Mouse (Mus musculus): Measurements from ENCODE around the gene Gnat1. TPM values are rescaled to one million over a fixed set of nuclear protein-coding genes. Genes with fewer than 3 reads are reported as not detected.
A peak's percentile ranks its signal among the peaks of the same experiment; 100 is the strongest.

Gene Gnat1
- polyA plus RNA-seq, 1 experiment from 2014 or later, result 2.9 TPM

GRCm38 (mm10) chr9:107709697-107710483 lies 30.4 kb upstream of the Gnat1 start, which contains the start of gene Sema3f:
Gene Sema3f, minus strand, starts transcription at chr9:107710475.
- Histone ChIP-seq H3K4me2 (peak within 1 kb of the TSS; percentile 94), H3K9me3 (replicated peaks) (no peaks in the 10 kb centered on the region), H3K36me3 (no peaks in the 10 kb centered on the region), H3K27me3 (replicated peaks) (no peaks in the 10 kb centered on the region), H3K9ac (replicated peaks) (peak within 1 kb of the TSS; percentile 79), H3K27ac (replicated peaks) (peak within 1 kb of the TSS; percentile 83), H3K4me3 (replicated peaks) (peak within 1 kb of the TSS; percentile 79), H3K4me1 (peaks cover 59% of the 10 kb centered on the region)
- ATAC-seq (ENCODE audit: low FRiP score), result peak; percentile 77
- under 1% methylated on average over 61 of the region's 86 CpGs for WGBS

GRCm38 (mm10) chr9:107709096-107709696 lies 29.7 kb upstream of the Gnat1 start:
- peak; percentile 4 for ATAC-seq (ENCODE audit: low FRiP score)
- Histone ChIP-seq H3K4me2 (peak overlapping the region; percentile 94), H3K27ac (replicated peaks) (peak overlapping the region; percentile 83), H3K9ac (replicated peaks) (peak overlapping the region; percentile 79), H3K27me3 (replicated peaks) (no peaks in the 10 kb centered on the region), H3K4me3 (replicated peaks) (peak overlapping the region; percentile 79), H3K9me3 (replicated peaks) (no peaks in the 10 kb centered on the region), H3K4me1 (peaks cover 54% of the 10 kb centered on the region), H3K36me3 (no peaks in the 10 kb centered on the region)
- under 1% methylated on average over 43 of the region's 55 CpGs for WGBS

- Histone ChIP-seq H3K9ac (replicated peaks) (peak overlapping the region; percentile 79), H3K27me3 (replicated peaks) (no peaks in the 10 kb centered on the region), H3K4me2 (peak overlapping the region; percentile 94), H3K4me3 (replicated peaks) (peak overlapping the region; percentile 79), H3K9me3 (replicated peaks) (no peaks in the 10 kb centered on the region), H3K4me1 (peaks cover 55% of the 10 kb centered on the region), H3K36me3 (no peaks in the 10 kb centered on the region), H3K27ac (replicated peaks) (peak overlapping the region; percentile 83)
- no peak for ATAC-seq (ENCODE audit: low FRiP score)
- 3% methylated on average over 21 of the region's 21 CpGs for WGBS
These were observed 29.1 kb upstream of the Gnat1 start for GRCm38 (mm10) chr9:107708439-107709095.

GRCm38 (mm10) chr9:107707701-107708438 lies 28.4 kb upstream of the Gnat1 start:
- peak; percentile 21 for ATAC-seq (ENCODE audit: low FRiP score)
- WGBS, result 1% methylated on average over 17 of the region's 17 CpGs
- Histone ChIP-seq H3K27me3 (replicated peaks) (no peaks in the 10 kb centered on the region), H3K9ac (replicated peaks) (peak overlapping the region; percentile 79), H3K4me3 (replicated peaks) (peak overlapping the region; percentile 79), H3K4me2 (peak overlapping the region; percentile 94), H3K36me3 (no peaks in the 10 kb centered on the region), H3K4me1 (peaks cover 62% of the 10 kb centered on the region), H3K27ac (replicated peaks) (peak overlapping the region; percentile 83), H3K9me3 (replicated peaks) (no peaks in the 10 kb centered on the region)

GRCm38 (mm10) chr9:107706781-107707211 lies 27.3 kb upstream of the Gnat1 start:
- peak overlapping the region; percentile 83 for H3K27ac ChIP-seq (replicated peaks)
- no peaks in the 10 kb centered on the region for H3K27me3 ChIP-seq (replicated peaks)
- peaks cover 72% of the 10 kb centered on the region for H3K4me1 ChIP-seq
- H3K4me3 ChIP-seq (replicated peaks), result peak overlapping the region; percentile 79
- no peaks in the 10 kb centered on the region for H3K9me3 ChIP-seq (replicated peaks)
- no peaks in the 10 kb centered on the region for H3K36me3 ChIP-seq
- H3K4me2 ChIP-seq, result peak overlapping the region; percentile 94
- H3K9ac ChIP-seq (replicated peaks), result peak overlapping the region; percentile 79
- ATAC-seq (ENCODE audit: low FRiP score), result no peak
- WGBS, result 3% methylated on average over 14 of the region's 14 CpGs

GRCm38 (mm10) chr9:107703337-107704122 lies 24.0 kb upstream of the Gnat1 start:
- H3K4me3 ChIP-seq (replicated peaks), result no peak overlapping the region
- H3K4me1 ChIP-seq, result peaks cover 82% of the 10 kb centered on the region
- no peak overlapping the region for H3K27ac ChIP-seq (replicated peaks)
- 56% methylated on average over 14 of the region's 14 CpGs for WGBS
- no peak overlapping the region for H3K4me2 ChIP-seq
- H3K9me3 ChIP-seq (replicated peaks), result no peaks in the 10 kb centered on the region
- no peaks in the 10 kb centered on the region for H3K36me3 ChIP-seq
- no peak overlapping the region for H3K9ac ChIP-seq (replicated peaks)
- no peaks in the 10 kb centered on the region for H3K27me3 ChIP-seq (replicated peaks)
- no peak for ATAC-seq (ENCODE audit: low FRiP score)

GRCm38 (mm10) chr9:107702606-107703185 lies 23.2 kb upstream of the Gnat1 start:
- H3K27me3 ChIP-seq (replicated peaks), result no peaks in the 10 kb centered on the region
- 73% methylated on average over 3 of the region's 3 CpGs for WGBS
- H3K36me3 ChIP-seq, result no peaks in the 10 kb centered on the region
- no peak overlapping the region for H3K4me3 ChIP-seq (replicated peaks)
- H3K4me2 ChIP-seq, result no peak overlapping the region
- no peaks in the 10 kb centered on the region for H3K9me3 ChIP-seq (replicated peaks)
- H3K27ac ChIP-seq (replicated peaks), result peak overlapping the region; percentile 25; the same call in 1 of the 2 replicates
- peak overlapping the region; percentile 26; the same call in 1 of the 2 replicates for H3K9ac ChIP-seq (replicated peaks)
- no peak for ATAC-seq (ENCODE audit: low FRiP score)
- H3K4me1 ChIP-seq, result peaks cover 82% of the 10 kb centered on the region

GRCm38 (mm10) chr9:107701594-107701993 lies 22.1 kb upstream of the Gnat1 start:
- Histone ChIP-seq H3K27me3 (replicated peaks) (no peaks in the 10 kb centered on the region), H3K9ac (replicated peaks) (no peak overlapping the region), H3K27ac (replicated peaks) (peak overlapping the region; percentile 61), H3K36me3 (no peaks in the 10 kb centered on the region), H3K4me2 (no peak overlapping the region), H3K4me3 (replicated peaks) (no peak overlapping the region), H3K9me3 (replicated peaks) (no peaks in the 10 kb centered on the region), H3K4me1 (peaks cover 82% of the 10 kb centered on the region)
- ATAC-seq (ENCODE audit: low FRiP score), result no peak
- 26% methylated on average over 12 of the region's 12 CpGs for WGBS

- Histone ChIP-seq H3K36me3 (no peaks in the 10 kb centered on the region), H3K9me3 (replicated peaks) (no peaks in the 10 kb centered on the region), H3K4me3 (replicated peaks) (no peak overlapping the region), H3K27me3 (replicated peaks) (no peaks in the 10 kb centered on the region), H3K4me2 (peak overlapping the region; percentile 22), H3K27ac (replicated peaks) (peak overlapping the region; percentile 48), H3K9ac (replicated peaks) (no peak overlapping the region; the same call in 1 of the 2 replicates), H3K4me1 (peaks cover 86% of the 10 kb centered on the region)
- 35% methylated on average over 6 of the region's 6 CpGs for WGBS
- ATAC-seq (ENCODE audit: low FRiP score), result no peak
These were observed 20.6 kb upstream of the Gnat1 start for GRCm38 (mm10) chr9:107700114-107700571.

- no peaks in the 10 kb centered on the region for H3K36me3 ChIP-seq
- H3K9me3 ChIP-seq (replicated peaks), result no peaks in the 10 kb centered on the region
- H3K4me2 ChIP-seq, result peak overlapping the region; percentile 22
- 10% methylated on average over 9 of the region's 9 CpGs for WGBS
- H3K9ac ChIP-seq (replicated peaks), result no peak overlapping the region
- H3K4me1 ChIP-seq, result peaks cover 89% of the 10 kb centered on the region
- H3K4me3 ChIP-seq (replicated peaks), result no peak overlapping the region
- H3K27ac ChIP-seq (replicated peaks), result no peak overlapping the region
- ATAC-seq (ENCODE audit: low FRiP score), result no peak
- no peaks in the 10 kb centered on the region for H3K27me3 ChIP-seq (replicated peaks)
These were observed 20.0 kb upstream of the Gnat1 start for GRCm38 (mm10) chr9:107699376-107699980.

All from neural tube, embryonic 15.5 days (tissue).